Mouse (Mus musculus): ENCODE data around the gene Esrrg.

GRCm38 (mm10) chr1:188155135-188155779 lies 546.7 kb downstream of the Esrrg start:
- TF ChIP-seq CTCF (IDR thresholded peaks at IDR 0.05; ENCODE audit: low read depth, low read length) (no peak), POLR2A (IDR thresholded peaks at IDR 0.05; ENCODE audit: extremely low read depth, insufficient read depth, low read length) (no peak)

Measured in liver, adult 2 months (tissue).